Comparison of ENCODE assay signal across 14 mouse cellular contexts in the genomic region with DNA sequence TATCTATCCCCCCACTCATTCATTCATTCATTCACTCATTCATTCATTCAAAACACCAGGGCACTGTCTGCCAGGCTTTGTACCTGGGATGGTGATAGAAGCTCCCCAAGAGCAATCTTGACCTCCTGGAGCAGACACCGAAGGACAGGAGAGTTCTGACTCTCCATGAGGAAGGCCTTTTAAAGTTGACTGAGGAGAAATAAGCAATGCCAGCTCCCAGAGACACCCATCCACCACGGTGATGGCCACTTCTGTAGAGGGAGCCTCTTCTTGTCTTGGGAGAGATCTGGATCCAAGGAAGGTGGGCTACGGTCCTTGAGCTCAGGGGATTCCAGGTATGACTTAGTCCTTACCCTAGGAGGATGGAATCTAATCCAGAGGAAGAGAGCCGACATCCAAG. TPM values are rescaled to one million over a fixed set of nuclear protein-coding genes. Genes with fewer than 3 reads are reported as not detected.
DNase-seq lines count a peak whose midpoint lies in the region; ATAC-seq lines count a peak whose summit lies in the region.
"Had no signal": no experiment of that assay in that cellular context is flagged by ENCODE, and none has a peak within 500 bp of the region (broad histone marks: within the 10 kb centered on the region; RNA-seq: fewer than 3 reads in every experiment).

Unc45b (plus strand) TSS at position 301 of the 400 bp plus-strand sequence.

- no peak within 1 kb of the TSS for H3K27ac ChIP-seq in kidney, embryonic 16.5 days (ENCODE audit: low read length)
- no peak within 1 kb of the TSS for H3K27ac ChIP-seq in kidney, embryonic 14.5 days (ENCODE audit: low read depth, low read length)
- peak within 1 kb of the TSS; percentile 99 for H3K27ac ChIP-seq in heart, embryonic 12.5 days (ENCODE audit: poor library complexity, severe bottlenecking)
- no peak within 1 kb of the TSS for H3K27ac ChIP-seq in limb, embryonic 13.5 days
- no peak within 1 kb of the TSS for H3K27ac ChIP-seq in midbrain, embryonic 10.5 days (replicated peaks)
- H3K27ac ChIP-seq in midbrain, embryonic 16.5 days (ENCODE audit: low read length) = no peak within 1 kb of the TSS
- H3K27ac ChIP-seq: embryonic facial prominence, embryonic 13.5 days; forebrain, embryonic 13.5 days; intestine, embryonic 15.5 days; liver, embryonic 12.5 days had no signal

- H3K9me3 ChIP-seq in kidney, embryonic 16.5 days (ENCODE audit: low read length) = no peaks in the 10 kb centered on the region
- H3K9me3 ChIP-seq in kidney, embryonic 14.5 days (ENCODE audit: control insufficient read depth, low read length) = no peaks in the 10 kb centered on the region
- no peaks in the 10 kb centered on the region for H3K9me3 ChIP-seq in heart, embryonic 12.5 days (replicated peaks)
- H3K9me3 ChIP-seq in limb, embryonic 13.5 days = no peaks in the 10 kb centered on the region
- H3K9me3 ChIP-seq in midbrain, embryonic 10.5 days (replicated peaks) = no peaks in the 10 kb centered on the region
- no peaks in the 10 kb centered on the region for H3K9me3 ChIP-seq in midbrain, embryonic 16.5 days (replicated peaks; ENCODE audit: control insufficient read depth, low read length, poor library complexity, severe bottlenecking)
- H3K9me3 ChIP-seq: embryonic facial prominence, embryonic 13.5 days; forebrain, embryonic 13.5 days; intestine, embryonic 15.5 days; liver, embryonic 12.5 days; megakaryocyte, embryonic 14.5 days had no signal

- H3K4me3 ChIP-seq in kidney, embryonic 16.5 days (ENCODE audit: low read length) = no peak within 1 kb of the TSS
- H3K4me3 ChIP-seq in kidney, embryonic 14.5 days (ENCODE audit: low read length) = no peak within 1 kb of the TSS
- H3K4me3 ChIP-seq in heart, embryonic 12.5 days = peak within 1 kb of the TSS; percentile 61
- 0 out of 2 replicates have a peak within 1 kb of the TSS, but pooled peaks have one; percentile 6 for H3K4me3 ChIP-seq in limb, embryonic 13.5 days
- H3K4me3 ChIP-seq in midbrain, embryonic 10.5 days = no peak within 1 kb of the TSS
- H3K4me3 ChIP-seq in midbrain, embryonic 16.5 days (ENCODE audit: low read depth, low read length) = no peak within 1 kb of the TSS
- H3K4me3 ChIP-seq: embryonic facial prominence, embryonic 13.5 days; forebrain, embryonic 13.5 days; intestine, embryonic 15.5 days; liver, embryonic 12.5 days; megakaryocyte, embryonic 14.5 days had no signal

- H3K9ac ChIP-seq in kidney, embryonic 16.5 days (replicated peaks; ENCODE audit: low read length) = 0 out of 2 replicates have a peak within 1 kb of the TSS, but pooled peaks have one; percentile 28
- no peak within 1 kb of the TSS for H3K9ac ChIP-seq in kidney, embryonic 14.5 days (ENCODE audit: low read depth, low read length)
- peak within 1 kb of the TSS; percentile 87 for H3K9ac ChIP-seq in heart, embryonic 12.5 days
- no peak within 1 kb of the TSS for H3K9ac ChIP-seq in limb, embryonic 13.5 days
- no peak within 1 kb of the TSS for H3K9ac ChIP-seq in midbrain, embryonic 16.5 days (ENCODE audit: low read depth, low read length)
- H3K9ac ChIP-seq: embryonic facial prominence, embryonic 13.5 days; forebrain, embryonic 13.5 days; intestine, embryonic 15.5 days; liver, embryonic 12.5 days had no signal

- H3K36me3 ChIP-seq in kidney, embryonic 16.5 days (ENCODE audit: insufficient read depth, low read length) = peaks cover 15% of the 10 kb centered on the region
- H3K36me3 ChIP-seq in kidney, embryonic 14.5 days (ENCODE audit: control insufficient read depth, insufficient read depth, low read length) = peaks cover 13% of the 10 kb centered on the region
- H3K36me3 ChIP-seq in heart, embryonic 12.5 days = peaks cover 19% of the 10 kb centered on the region
- peaks cover 13% of the 10 kb centered on the region for H3K36me3 ChIP-seq in limb, embryonic 13.5 days
- peaks cover 15% of the 10 kb centered on the region for H3K36me3 ChIP-seq in midbrain, embryonic 10.5 days
- peaks cover 4% of the 10 kb centered on the region; the same call in 1 of the 2 replicates for H3K36me3 ChIP-seq in midbrain, embryonic 16.5 days (ENCODE audit: control insufficient read depth, insufficient read depth, low read length)

- WGBS in kidney, embryonic 16.5 days = 85% methylated on average over 4 of the region's 4 CpGs
- WGBS in kidney, embryonic 14.5 days = 93% methylated on average over 4 of the region's 4 CpGs
- 61% methylated on average over 4 of the region's 4 CpGs for WGBS in heart, embryonic 12.5 days
- WGBS in limb, embryonic 13.5 days = 83% methylated on average over 4 of the region's 4 CpGs
- 91% methylated on average over 4 of the region's 4 CpGs for WGBS in midbrain, embryonic 10.5 days
- WGBS in midbrain, embryonic 16.5 days = 90% methylated on average over 4 of the region's 4 CpGs

- DNase-seq in gastrocnemius, postnatal 10 days = no peak
- no peak for DNase-seq in midbrain, embryonic 10.5 days (ENCODE audit: low spot score)
- DNase-seq: cerebellum, postnatal 25 days; kidney, postnatal 4 days had no signal

- H3K27me3 ChIP-seq in kidney, embryonic 16.5 days (ENCODE audit: insufficient read depth, low read length) = peaks cover 10% of the 10 kb centered on the region
- H3K27me3 ChIP-seq in kidney, embryonic 14.5 days (ENCODE audit: control insufficient read depth, insufficient read depth, low read length) = no peaks in the 10 kb centered on the region; the same call in 1 of the 2 replicates
- H3K27me3 ChIP-seq in heart, embryonic 12.5 days (replicated peaks) = no peaks in the 10 kb centered on the region
- H3K27me3 ChIP-seq in limb, embryonic 13.5 days = peaks cover 23% of the 10 kb centered on the region
- H3K27me3 ChIP-seq in midbrain, embryonic 10.5 days (ENCODE audit: low read depth, poor library complexity, severe bottlenecking) = peaks cover 36% of the 10 kb centered on the region
- peaks cover 3% of the 10 kb centered on the region; the same call in 1 of the 2 replicates for H3K27me3 ChIP-seq in midbrain, embryonic 16.5 days (ENCODE audit: control insufficient read depth, insufficient read depth, low read depth, low read length)
- H3K27me3 ChIP-seq: intestine, embryonic 15.5 days had no signal

- peaks cover 11% of the 10 kb centered on the region for H3K4me1 ChIP-seq in kidney, embryonic 16.5 days (ENCODE audit: insufficient read depth, low read length)
- peaks cover 4% of the 10 kb centered on the region; the same call in 1 of the 2 replicates for H3K4me1 ChIP-seq in kidney, embryonic 14.5 days (ENCODE audit: control insufficient read depth, insufficient read depth, low read length)
- H3K4me1 ChIP-seq in heart, embryonic 12.5 days (replicated peaks) = peaks cover 59% of the 10 kb centered on the region
- peaks cover 14% of the 10 kb centered on the region for H3K4me1 ChIP-seq in limb, embryonic 13.5 days
- H3K4me1 ChIP-seq in midbrain, embryonic 10.5 days = peaks cover 15% of the 10 kb centered on the region
- H3K4me1 ChIP-seq in midbrain, embryonic 16.5 days (ENCODE audit: control insufficient read depth, insufficient read depth, low read length) = peaks cover 11% of the 10 kb centered on the region

- ATAC-seq in kidney, embryonic 16.5 days (ENCODE audit: low FRiP score, low TSS enrichment) = no peak
- ATAC-seq in kidney, embryonic 14.5 days (ENCODE audit: low FRiP score, low TSS enrichment) = no peak
- no peak for ATAC-seq in heart, embryonic 12.5 days (ENCODE audit: insufficient number of reproducible peaks, low FRiP score)
- no peak for ATAC-seq in limb, embryonic 13.5 days (ENCODE audit: low FRiP score, low read depth)
- no peak for ATAC-seq in midbrain, embryonic 16.5 days
- ATAC-seq: forebrain, embryonic 13.5 days; intestine, embryonic 15.5 days; liver, embryonic 12.5 days had no signal

- H3K4me2 ChIP-seq in kidney, embryonic 16.5 days (replicated peaks; ENCODE audit: low read depth, low read length) = no peak within 1 kb of the TSS
- H3K4me2 ChIP-seq in kidney, embryonic 14.5 days (replicated peaks; ENCODE audit: low read depth, low read length) = no peak within 1 kb of the TSS
- H3K4me2 ChIP-seq in heart, embryonic 12.5 days = peak within 1 kb of the TSS; percentile 85
- H3K4me2 ChIP-seq in limb, embryonic 13.5 days (replicated peaks) = no peak within 1 kb of the TSS
- H3K4me2 ChIP-seq in midbrain, embryonic 16.5 days (ENCODE audit: low read length) = no peak within 1 kb of the TSS
- H3K4me2 ChIP-seq: embryonic facial prominence, embryonic 13.5 days; forebrain, embryonic 13.5 days; intestine, embryonic 15.5 days had no signal

RNA-seq across cellular contexts. Expression of gene Unc45b, which starts in this region (rescaled TPM):
- polyA plus RNA-seq in kidney, embryonic 16.5 days (2015; fragmentation: Nextera tagmentation; extraction: Ambion mirVana) = 5.1 and 7.3 TPM in 2 replicates
- polyA plus RNA-seq in kidney, embryonic 14.5 days (2014; fragmentation: Nextera tagmentation; extraction: Ambion mirVana) = 2.4 and 2.5 TPM in 2 replicates
- 100 to 1,000 TPM; 101 to 115 TPM for total RNA-seq in gastrocnemius, postnatal 10 days (2021)
- 199 and 203 TPM in 2 replicates for polyA plus RNA-seq in heart, embryonic 12.5 days (2016; fragmentation: Nextera tagmentation; extraction: Ambion mirVana)
- polyA plus RNA-seq in limb, embryonic 13.5 days (2015; fragmentation: Nextera tagmentation; extraction: Ambion mirVana) = 18.2 and 20.0 TPM in 2 replicates
- 0.26 and 0.30 TPM in 2 replicates for polyA plus RNA-seq in midbrain, embryonic 10.5 days (2016; fragmentation: Nextera tagmentation; extraction: Ambion mirVana)
- 0.78 and 1.5 TPM in 2 replicates for polyA plus RNA-seq in midbrain, embryonic 16.5 days (2015; fragmentation: Nextera tagmentation; extraction: Ambion mirVana)

Comparison
In these comparisons a context has a peak if more than half of its experiments do, and no peak if none do; other contexts are left out.
1. H3K9ac ChIP-seq: peak in kidney, embryonic 16.5 days (single experiment) and heart, embryonic 12.5 days (single experiment); none in kidney, embryonic 14.5 days (single experiment), limb, embryonic 13.5 days (single experiment) and midbrain, embryonic 16.5 days (single experiment).
2. H3K4me3 ChIP-seq: peak in heart, embryonic 12.5 days (single experiment) and limb, embryonic 13.5 days (single experiment); none in kidney, embryonic 16.5 days (single experiment), kidney, embryonic 14.5 days (single experiment), midbrain, embryonic 10.5 days (single experiment) and midbrain, embryonic 16.5 days (single experiment).